Comparison of ENCODE assay signal across 3 mouse cellular contexts in genomic region chr1:107217276-107217675, GRCm38 (mm10).
DNase-seq lines count a peak whose midpoint lies in the region.

No protein-coding gene starts in this region.

- DNase-seq in ES-CJ7 (ENCODE audit: low read depth, low spot score) (peak; percentile 26), R1 (ENCODE audit: low read depth, low spot score) (peak; percentile 52), ZHBTc4 (ENCODE audit: low read depth, low spot score) (peak; percentile 53)
